23 mouse cellular contexts compared by ENCODE assay signal in genomic region chr4:45479433-45479832, GRCm38 (mm10). TPM values are rescaled to one million over a fixed set of nuclear protein-coding genes. Genes with fewer than 3 reads are reported as not detected.
DNase-seq lines count a peak whose midpoint lies in the region; ATAC-seq and TF ChIP-seq lines count a peak whose summit lies in the region.
"Had no signal": no experiment of that assay in that cellular context is flagged by ENCODE, and none has a peak within 500 bp of the region (broad histone marks: within the 10 kb centered on the region; RNA-seq: fewer than 3 reads in every experiment).

No protein-coding gene starts in this region.

- no peak for TF ChIP-seq POLR2A in lung, adult 2 months (IDR thresholded peaks at IDR 0.05; ENCODE audit: borderline replicate concordance, extremely low read depth, low read depth, low read length)

- 78% methylated on average over 10 of the region's 10 CpGs for WGBS in heart, embryonic 10.5 days
- 24% methylated on average over 10 of the region's 10 CpGs for WGBS in heart, postnatal 0 days
- 61% methylated on average over 10 of the region's 10 CpGs for WGBS in lung, embryonic 14.5 days
- WGBS in lung, adult 2 months: 65% methylated on average over 10 of the region's 10 CpGs
- 87% methylated on average over 10 of the region's 10 CpGs for WGBS in limb, embryonic 10.5 days

- no peak for DNase-seq in heart, embryonic 10.5 days (ENCODE audit: low spot score)
- DNase-seq in heart, postnatal 25 days (ENCODE audit: low spot score): no peak
- no peak for DNase-seq in heart, postnatal 0 days (ENCODE audit: low spot score)
- no peak for DNase-seq in heart, postnatal 4 days
- DNase-seq in lung, embryonic 14.5 days: no peak
- no peak for DNase-seq in lung, adult 2 months
- no peak for DNase-seq in limb, embryonic 10.5 days (ENCODE audit: low spot score)
- DNase-seq: adrenal gland, postnatal 14 days; cerebellum, adult 11-12 months; cerebellum, postnatal 25 days; embryo, embryonic 11 days; gastrocnemius, postnatal 10 days; layer of hippocampus, postnatal 36 days; liver; lung, adult 18-20 months; thymus, postnatal 14 days had no signal

- no peak for TF ChIP-seq CTCF in heart, postnatal 0 days (IDR thresholded peaks at IDR 0.05; ENCODE audit: low read depth)
- TF ChIP-seq CTCF in lung, embryonic 14.5 days (IDR thresholded peaks at IDR 0.05; ENCODE audit: low read depth): no peak
- TF ChIP-seq CTCF in lung, adult 2 months (IDR thresholded peaks at IDR 0.05; ENCODE audit: insufficient read depth, low read length): no peak

- no peak overlapping the region for H3K4me3 ChIP-seq in heart, embryonic 10.5 days
- no peak overlapping the region for H3K4me3 ChIP-seq in heart, postnatal 0 days (ENCODE audit: low read depth, low read length)
- H3K4me3 ChIP-seq in lung, embryonic 14.5 days (ENCODE audit: low read depth, low read length): no peak overlapping the region
- no peak overlapping the region for H3K4me3 ChIP-seq in lung, adult 2 months (replicated peaks; ENCODE audit: extremely low read depth, low read depth, low read length)
- H3K4me3 ChIP-seq in limb, embryonic 10.5 days: no peak overlapping the region
- H3K4me3 ChIP-seq: forebrain, embryonic 12.5 days; layer of hippocampus, adult 2 months; midbrain, embryonic 13.5 days; myocyte had no signal

- H3K4me2 ChIP-seq in heart, postnatal 0 days (ENCODE audit: low read depth, low read length): no peak overlapping the region
- no peak overlapping the region for H3K4me2 ChIP-seq in lung, embryonic 14.5 days
- H3K4me2 ChIP-seq: forebrain, embryonic 12.5 days; midbrain, embryonic 13.5 days had no signal

- H3K4me1 ChIP-seq in heart, embryonic 10.5 days: peaks cover 100% of the 10 kb centered on the region
- peaks cover 80% of the 10 kb centered on the region for H3K4me1 ChIP-seq in heart, postnatal 0 days (ENCODE audit: control insufficient read depth, insufficient read depth)
- H3K4me1 ChIP-seq in lung, embryonic 14.5 days (ENCODE audit: insufficient read depth): peaks cover 40% of the 10 kb centered on the region
- peaks cover 7% of the 10 kb centered on the region; the same call in 1 of the 2 replicates for H3K4me1 ChIP-seq in lung, adult 2 months (ENCODE audit: control insufficient read depth, insufficient read depth, low read length)
- peaks cover 97% of the 10 kb centered on the region for H3K4me1 ChIP-seq in limb, embryonic 10.5 days

- no peak for TF ChIP-seq EP300 in heart, postnatal 0 days (IDR thresholded peaks at IDR 0.05; ENCODE audit: low read depth)

- H3K27me3 ChIP-seq in heart, embryonic 10.5 days (ENCODE audit: insufficient read depth, poor library complexity, severe bottlenecking): peaks cover 12% of the 10 kb centered on the region; the same call in 1 of the 2 replicates
- no peaks in the 10 kb centered on the region for H3K27me3 ChIP-seq in heart, postnatal 0 days (ENCODE audit: control insufficient read depth, insufficient read depth, low read length)
- H3K27me3 ChIP-seq in lung, embryonic 14.5 days (ENCODE audit: insufficient read depth, low read length): no peaks in the 10 kb centered on the region
- H3K27me3 ChIP-seq in limb, embryonic 10.5 days (ENCODE audit: low read depth, poor library complexity, severe bottlenecking): no peaks in the 10 kb centered on the region
- H3K27me3 ChIP-seq: CH12.LX; forebrain, embryonic 12.5 days; midbrain, embryonic 13.5 days had no signal

- H3K9ac ChIP-seq in heart, postnatal 0 days (replicated peaks; ENCODE audit: low read depth, low read length): no peak overlapping the region
- H3K9ac ChIP-seq in lung, embryonic 14.5 days: no peak overlapping the region
- H3K9ac ChIP-seq: forebrain, embryonic 12.5 days; midbrain, embryonic 13.5 days had no signal

- no peaks in the 10 kb centered on the region for H3K9me3 ChIP-seq in heart, embryonic 10.5 days
- H3K9me3 ChIP-seq in heart, postnatal 0 days (replicated peaks; ENCODE audit: control insufficient read depth, low read length): no peaks in the 10 kb centered on the region
- H3K9me3 ChIP-seq in lung, embryonic 14.5 days (ENCODE audit: low read depth, low read length): no peaks in the 10 kb centered on the region
- no peaks in the 10 kb centered on the region for H3K9me3 ChIP-seq in limb, embryonic 10.5 days (replicated peaks)
- H3K9me3 ChIP-seq: forebrain, embryonic 12.5 days; midbrain, embryonic 13.5 days had no signal

- ATAC-seq in heart, postnatal 0 days (ENCODE audit: insufficient read depth, low read depth): no peak
- ATAC-seq in lung, embryonic 14.5 days (ENCODE audit: insufficient read depth): no peak
- no peak for ATAC-seq in monocyte, adult 5-6 weeks (replicated peaks; ENCODE audit: insufficient number of reproducible peaks, low FRiP score, low TSS enrichment, poor library complexity, severe bottlenecking)
- ATAC-seq: hindbrain, embryonic 16.5 days; midbrain, embryonic 13.5 days had no signal

- 0 out of 2 replicates have a peak, but pooled peaks cover 6% of the 10 kb centered on the region for H3K36me3 ChIP-seq in heart, embryonic 10.5 days
- no peaks in the 10 kb centered on the region for H3K36me3 ChIP-seq in heart, postnatal 0 days (replicated peaks; ENCODE audit: control insufficient read depth, insufficient read depth, low read length)
- H3K36me3 ChIP-seq in lung, embryonic 14.5 days (ENCODE audit: insufficient read depth): no peaks in the 10 kb centered on the region
- 0 out of 2 replicates have a peak, but pooled peaks cover 2% of the 10 kb centered on the region for H3K36me3 ChIP-seq in limb, embryonic 10.5 days
- H3K36me3 ChIP-seq: forebrain, embryonic 12.5 days; midbrain, embryonic 13.5 days had no signal

- peak overlapping the region; percentile 87 for H3K27ac ChIP-seq in heart, embryonic 10.5 days
- H3K27ac ChIP-seq in heart, postnatal 0 days (ENCODE audit: low read depth): peak overlapping the region; percentile 94
- H3K27ac ChIP-seq in lung, embryonic 14.5 days (ENCODE audit: low read depth): peak overlapping the region; percentile 42
- H3K27ac ChIP-seq in limb, embryonic 10.5 days: peak overlapping the region; percentile 61; the same call in 1 of the 2 replicates
- H3K27ac ChIP-seq: layer of hippocampus, adult 2 months; midbrain, embryonic 13.5 days had no signal

- intact Hi-C loops in heart, postnatal 25 days (cut with DNase I): no loop called here

RNA-seq across cellular contexts. Expression of gene Shb, which starts 52.8 kb away (rescaled TPM):
- polyA plus RNA-seq in heart, embryonic 10.5 days (2016; fragmentation: Nextera tagmentation; extraction: Ambion mirVana): 8.2 and 8.3 TPM in 2 replicates
- total RNA-seq in heart, postnatal 25 days (2021): 10 to 100 TPM; 34.9 to 37.7 TPM
- total RNA-seq in heart, postnatal 0 days (2014; rRNA removed; ENCODE audit: low replicate concordance): 54.8 and 79.6 TPM in 2 replicates
- 6.5 and 7.4 TPM in 2 replicates for polyA plus RNA-seq in heart, postnatal 0 days (2015; fragmentation: Nextera tagmentation; extraction: Ambion mirVana)
- total RNA-seq in heart, postnatal 4 days (2021): 10 to 100 TPM; 69.3 to 70.9 TPM
- polyA plus RNA-seq in lung, embryonic 14.5 days (2014; fragmentation: Nextera tagmentation; extraction: Ambion mirVana): 10.6 TPM in 2 replicates
- polyA plus RNA-seq in lung, adult 2 months (2012; rRNA removed): 36.2 and 37.7 TPM in 2 replicates
- 4.3 and 4.8 TPM in 2 replicates for polyA plus RNA-seq in limb, embryonic 10.5 days (2016; fragmentation: Nextera tagmentation; extraction: Ambion mirVana)
- total RNA-seq in monocyte, adult 5-6 weeks (2017): 1.0 to 3.3 TPM (median 1.1 TPM) in 3 replicates

Comparison
In these comparisons a context has a peak if more than half of its experiments do, and no peak if none do; other contexts are left out.
1. H3K27ac ChIP-seq: peak in every context shown above with its lines; median percentile 94 in heart, postnatal 0 days; 87 in heart, embryonic 10.5 days; 61 in limb, embryonic 10.5 days; 42 in lung, embryonic 14.5 days.